Mouse (Mus musculus): ENCODE measurements around the gene Uhmk1.

GRCm38 (mm10) chr1:170149756-170150155 is 65.4 kb downstream of the Uhmk1 start:
- TF ChIP-seq CTCF (IDR thresholded peaks at IDR 0.05; ENCODE audit: low read depth, low read length) = no peak
- no peak for TF ChIP-seq POLR2A (IDR thresholded peaks at IDR 0.05; ENCODE audit: extremely low read depth, insufficient read depth, low read length)

All from liver, adult 2 months (tissue).